Mouse (Mus musculus) ES-E14 (cell line): ENCODE measurements around the gene D13Ertd608e.

Experiments
- HCFC1 ChIP-seq: IDR thresholded peaks from 2 replicates; pipeline ENCODE4 v1.6.1; 2012; ENCODE audit warnings: low read length, inconsistent platforms, borderline replicate concordance; ENCODE audit not compliant: insufficient read depth
- ZC3H11A ChIP-seq: IDR thresholded peaks from 2 replicates; pipeline ENCODE4 v1.6.1; 2012; ENCODE audit warnings: low read depth, mild to moderate bottlenecking, inconsistent platforms, low read length, borderline replicate concordance
- ZNF384 ChIP-seq: IDR thresholded peaks from 2 replicates; pipeline ENCODE4 v1.6.1; 2012; ENCODE audit warnings: low read depth, low read length, inconsistent platforms

- TF ChIP-seq ZC3H11A (no peak), HCFC1 (no peak), ZNF384 (no peak)
Measured at GRCm38 (mm10) chr13:119791580-119792135, 44.1 kb upstream of the D13Ertd608e start.
